Mouse (Mus musculus) bone marrow macrophage, adult 2 months (primary cell): ENCODE results near the gene Islr2.

Experiments
- CTCF ChIP-seq: IDR thresholded peaks from 2 replicates; pipeline ENCODE4 v1.5.1; 2012; ENCODE audit warnings: low read depth, mild to moderate bottlenecking, low read length, moderate library complexity
- POLR2A ChIP-seq: IDR thresholded peaks from 2 replicates; pipeline ENCODE4 v1.6.1; 2012; ENCODE audit warnings: mild to moderate bottlenecking, low read depth, low read length, borderline replicate concordance

GRCm38 (mm10) chr9:58204448-58205000, 405 bp upstream of the Islr2 start:
- TF ChIP-seq CTCF = peak; percentile 75
- TF ChIP-seq POLR2A = no peak
